Comparison of ENCODE assay signal across 12 mouse cellular contexts in genomic region chr2:51284781-51285225, GRCm38 (mm10).
DNase-seq lines count a peak whose midpoint lies in the region; ATAC-seq and TF ChIP-seq lines count a peak whose summit lies in the region.
"Had no signal": no experiment of that assay in that cellular context is flagged by ENCODE, and none has a peak within 500 bp of the region (broad histone marks: within the 10 kb centered on the region; RNA-seq: fewer than 3 reads in every experiment).

No protein-coding gene starts in this region.

- no peak overlapping the region for H3K4me3 ChIP-seq in lung, embryonic 16.5 days (ENCODE audit: low read length)
- no peak overlapping the region for H3K4me3 ChIP-seq in lung, adult 2 months (replicated peaks; ENCODE audit: extremely low read depth, low read depth, low read length)
- H3K4me3 ChIP-seq in hindbrain, embryonic 13.5 days, result no peak overlapping the region
- no peak overlapping the region for H3K4me3 ChIP-seq in midbrain, postnatal 0 days (ENCODE audit: low read depth, low read length)
- H3K4me3 ChIP-seq: limb, embryonic 15.5 days had no signal

- DNase-seq in embryo, embryonic 10.5 days (ENCODE audit: low spot score), result peak; percentile 19
- DNase-seq in embryo, embryonic 11 days, result no peak
- DNase-seq in lung, adult 2 months, result no peak
- DNase-seq in midbrain, postnatal 0 days (ENCODE audit: low spot score), result peak; percentile 60
- DNase-seq in spleen, postnatal 14 days (ENCODE audit: low spot score in 2 of 2), result no peak
- DNase-seq in urinary bladder, postnatal 4 days (ENCODE audit: low spot score in 2 of 2), result no peak
- DNase-seq: right cerebral cortex, postnatal 25 days had no signal

- WGBS in lung, embryonic 16.5 days, result 47% methylated on average over 4 of the region's 4 CpGs
- WGBS in lung, adult 2 months, result 33% methylated on average over 4 of the region's 4 CpGs
- 30% methylated on average over 4 of the region's 4 CpGs for WGBS in hindbrain, embryonic 13.5 days
- WGBS in midbrain, postnatal 0 days, result 29% methylated on average over 4 of the region's 4 CpGs

- H3K9me3 ChIP-seq in lung, embryonic 16.5 days (ENCODE audit: control insufficient read depth, low read length), result no peaks in the 10 kb centered on the region
- H3K9me3 ChIP-seq in hindbrain, embryonic 13.5 days, result no peaks in the 10 kb centered on the region
- no peaks in the 10 kb centered on the region for H3K9me3 ChIP-seq in midbrain, postnatal 0 days (ENCODE audit: low read length)
- H3K9me3 ChIP-seq: limb, embryonic 15.5 days had no signal

- H3K9ac ChIP-seq in lung, embryonic 16.5 days (ENCODE audit: low read length), result no peak overlapping the region
- no peak overlapping the region for H3K9ac ChIP-seq in hindbrain, embryonic 13.5 days
- no peak overlapping the region for H3K9ac ChIP-seq in midbrain, postnatal 0 days (replicated peaks; ENCODE audit: low read length, poor library complexity, severe bottlenecking)
- H3K9ac ChIP-seq: limb, embryonic 15.5 days had no signal

- no peak overlapping the region for H3K4me2 ChIP-seq in lung, embryonic 16.5 days (ENCODE audit: low read depth, low read length)
- no peak overlapping the region for H3K4me2 ChIP-seq in hindbrain, embryonic 13.5 days
- H3K4me2 ChIP-seq in midbrain, postnatal 0 days (ENCODE audit: low read depth, low read length, poor library complexity, severe bottlenecking), result no peak overlapping the region
- H3K4me2 ChIP-seq: heart, embryonic 11.5 days; limb, embryonic 15.5 days had no signal

- H3K36me3 ChIP-seq in lung, embryonic 16.5 days (ENCODE audit: control insufficient read depth, insufficient read depth, low read length), result no peaks in the 10 kb centered on the region
- H3K36me3 ChIP-seq in hindbrain, embryonic 13.5 days, result no peaks in the 10 kb centered on the region
- H3K36me3 ChIP-seq in midbrain, postnatal 0 days (ENCODE audit: insufficient read depth, low read length), result no peaks in the 10 kb centered on the region
- H3K36me3 ChIP-seq: limb, embryonic 15.5 days had no signal

- ATAC-seq in lung, embryonic 16.5 days (ENCODE audit: low read depth), result peak; percentile 59
- ATAC-seq in hindbrain, embryonic 13.5 days (ENCODE audit: low FRiP score), result peak; percentile 73; the same call in 1 of the 2 replicates
- ATAC-seq in midbrain, postnatal 0 days (ENCODE audit: low FRiP score), result no peak
- ATAC-seq: activated CD4-positive, CD25-positive, alpha-beta regulatory T cell, adult 4 months had no signal

- no peaks in the 10 kb centered on the region for H3K27me3 ChIP-seq in lung, embryonic 16.5 days (ENCODE audit: control insufficient read depth, insufficient read depth, low read depth, low read length)
- no peaks in the 10 kb centered on the region for H3K27me3 ChIP-seq in hindbrain, embryonic 13.5 days
- H3K27me3 ChIP-seq in midbrain, postnatal 0 days (ENCODE audit: insufficient read depth, low read length), result no peaks in the 10 kb centered on the region
- H3K27me3 ChIP-seq: limb, embryonic 15.5 days had no signal

- TF ChIP-seq POLR2A in lung, adult 2 months (IDR thresholded peaks at IDR 0.05; ENCODE audit: borderline replicate concordance, extremely low read depth, low read depth, low read length), result no peak

- peaks cover 2% of the 10 kb centered on the region for H3K4me1 ChIP-seq in lung, embryonic 16.5 days (replicated peaks; ENCODE audit: control insufficient read depth, insufficient read depth, low read length)
- H3K4me1 ChIP-seq in lung, adult 2 months (ENCODE audit: control insufficient read depth, insufficient read depth, low read length), result peaks cover 2% of the 10 kb centered on the region; the same call in 1 of the 2 replicates
- peaks cover 4% of the 10 kb centered on the region for H3K4me1 ChIP-seq in hindbrain, embryonic 13.5 days (replicated peaks)
- no peaks in the 10 kb centered on the region for H3K4me1 ChIP-seq in midbrain, postnatal 0 days (ENCODE audit: insufficient read depth, low read length)

- 0 out of 2 replicates have a peak overlapping the region, but pooled peaks have one; percentile 20 for H3K27ac ChIP-seq in lung, embryonic 16.5 days (ENCODE audit: low read length)
- peak overlapping the region; percentile 69; the same call in 1 of the 2 replicates for H3K27ac ChIP-seq in hindbrain, embryonic 13.5 days
- H3K27ac ChIP-seq in midbrain, postnatal 0 days (ENCODE audit: low read depth, low read length), result no peak overlapping the region
- H3K27ac ChIP-seq: limb, embryonic 15.5 days had no signal

- no peak for TF ChIP-seq CTCF in lung, adult 2 months (IDR thresholded peaks at IDR 0.05; ENCODE audit: insufficient read depth, low read length)
- TF ChIP-seq CTCF in midbrain, postnatal 0 days (IDR thresholded peaks at IDR 0.05), result no peak

Comparison
In these comparisons a context has a peak if more than half of its experiments do, and no peak if none do; other contexts are left out.
1. DNase-seq: peak in embryo, embryonic 10.5 days (single experiment) and midbrain, postnatal 0 days (single experiment); none in embryo, embryonic 11 days (single experiment), lung, adult 2 months (single experiment), spleen, postnatal 14 days (0 of 2) and urinary bladder, postnatal 4 days (0 of 2).